Mouse (Mus musculus): ENCODE data around the gene Ttc7.
A peak's percentile ranks its signal among the peaks of the same experiment; 100 is the strongest.

The Ttc7 gene

DNA sequence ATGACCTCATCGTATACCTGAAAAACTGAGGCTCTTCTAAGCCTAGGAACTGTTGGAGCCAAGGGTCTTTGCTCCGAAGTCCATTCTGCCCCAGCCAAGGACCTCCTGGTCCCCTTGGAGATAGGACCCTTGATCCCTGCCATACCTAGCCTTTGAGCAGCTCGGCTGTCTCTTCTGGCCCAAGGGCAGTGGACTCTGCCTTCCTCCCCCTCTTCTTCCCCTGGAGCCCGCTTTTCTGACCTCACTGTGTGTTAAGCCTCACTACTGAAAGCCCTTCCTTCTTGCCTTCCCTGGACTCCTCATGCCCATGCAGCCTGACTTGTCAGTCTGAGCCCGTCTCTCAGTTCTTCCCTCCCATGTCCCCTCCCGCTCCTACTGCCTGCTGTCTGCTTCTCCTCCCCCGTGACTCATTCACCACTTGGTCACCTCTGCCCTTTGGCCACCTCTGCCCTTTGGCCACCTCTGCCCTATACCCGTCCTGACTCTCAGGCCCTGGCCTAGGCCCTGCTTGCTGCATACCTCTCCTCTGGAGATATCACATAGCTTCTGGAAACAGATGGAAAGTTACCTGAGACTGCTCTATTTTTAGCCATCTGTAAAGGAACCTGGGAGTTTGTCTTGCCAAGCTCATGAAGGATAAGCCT lies 60.5 kb downstream of the Ttc7 start:
- no peak for DNase-seq

DNA sequence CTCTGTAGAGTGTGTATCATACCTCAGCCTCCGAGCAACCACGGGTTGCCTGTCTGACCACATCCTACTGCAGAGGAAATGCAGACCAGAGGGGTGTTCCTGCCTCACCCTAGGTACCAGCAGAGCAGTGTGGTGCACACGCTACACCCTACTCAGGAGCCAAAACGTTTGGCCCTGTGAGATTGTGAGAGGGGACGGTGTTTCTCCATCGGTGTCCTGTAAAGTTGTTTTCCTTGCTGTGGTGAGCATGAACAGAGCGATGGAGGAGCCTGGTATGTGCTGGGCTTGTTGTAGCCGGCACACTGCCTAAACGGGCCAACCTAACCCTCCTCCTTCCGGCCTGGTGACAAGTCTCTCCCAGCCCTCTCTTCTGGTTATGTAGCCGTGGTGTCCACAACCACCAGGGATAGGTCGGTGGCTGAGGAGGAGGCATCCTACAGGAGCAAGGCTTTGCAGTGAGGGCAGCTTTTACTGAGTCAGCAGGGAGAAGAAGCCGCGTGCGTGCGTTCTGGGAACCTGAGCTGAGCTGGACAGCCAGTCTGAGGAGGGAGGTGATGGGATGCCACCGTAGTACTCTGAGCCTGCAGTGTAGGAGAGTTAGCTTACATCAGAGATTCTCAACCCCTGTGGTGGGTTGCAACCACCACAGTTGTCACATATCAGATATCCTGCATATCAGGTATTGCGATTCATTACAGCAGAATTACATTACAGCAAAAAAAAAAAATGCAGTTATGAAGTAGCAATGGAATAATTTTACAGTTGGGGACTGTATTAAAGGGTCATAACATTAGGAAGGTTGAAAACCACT lies 62.0 kb downstream of the Ttc7 start:
- peak; percentile 25 to 32 for DNase-seq

DNA sequence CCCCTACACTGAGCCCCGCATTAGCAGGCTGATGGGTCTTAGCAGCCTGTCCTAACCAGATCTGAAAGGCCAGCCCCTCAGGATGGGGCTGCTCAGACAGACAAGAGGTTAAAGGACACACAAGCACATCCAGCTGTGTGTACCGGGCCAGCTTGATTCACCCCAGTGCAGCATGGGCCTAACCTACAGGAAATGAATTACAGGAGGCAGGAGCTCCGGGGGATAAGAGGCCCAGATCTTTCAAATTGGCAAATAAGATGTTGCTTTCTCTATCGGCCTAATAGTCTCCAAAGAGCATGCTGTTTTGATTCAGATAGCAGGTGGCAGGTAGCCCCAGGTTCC lies 62.5 kb downstream of the Ttc7 start:
- no peak for DNase-seq

DNA sequence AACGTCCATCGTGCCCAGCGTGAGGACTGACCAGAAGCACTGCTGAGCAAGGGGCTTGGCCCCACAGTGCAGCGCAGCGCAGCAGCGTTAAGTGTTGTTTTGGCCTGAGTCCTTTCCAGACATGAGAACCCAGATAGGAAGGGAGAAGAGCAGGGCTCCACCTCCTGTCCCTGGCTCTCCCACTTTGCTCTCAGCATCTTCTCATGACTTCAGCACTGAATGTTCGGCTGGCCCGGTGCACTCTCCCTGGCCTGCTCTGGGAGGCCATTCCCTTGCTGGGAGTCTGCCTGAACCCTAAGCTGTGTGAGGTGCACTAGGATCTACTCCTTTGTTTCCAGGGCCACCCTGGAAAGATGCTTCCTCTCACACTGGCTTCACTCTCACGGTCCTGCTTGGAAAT lies 65.7 kb downstream of the Ttc7 start:
- DNase-seq: no peak

DNA sequence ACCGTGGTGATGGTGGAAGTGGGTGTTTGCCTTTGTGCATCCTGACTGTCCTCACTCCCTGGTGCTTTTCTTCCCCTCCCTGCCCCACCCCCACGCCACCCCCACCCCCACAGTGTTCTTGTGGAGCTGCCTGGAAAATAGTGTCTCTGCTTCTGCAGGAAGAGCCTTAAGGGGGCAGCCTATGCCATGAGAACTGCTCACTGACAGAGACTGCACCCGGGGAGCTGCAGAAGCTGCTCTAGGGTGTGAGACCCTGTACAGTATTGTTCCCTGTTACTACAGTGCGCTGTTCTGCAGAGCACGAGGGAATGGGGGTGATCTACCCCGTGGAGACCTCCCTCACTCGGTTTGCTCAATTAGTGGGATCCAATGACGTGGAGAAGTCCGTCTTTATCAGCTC lies 66.4 kb downstream of the Ttc7 start:
- no peak for DNase-seq

DNA sequence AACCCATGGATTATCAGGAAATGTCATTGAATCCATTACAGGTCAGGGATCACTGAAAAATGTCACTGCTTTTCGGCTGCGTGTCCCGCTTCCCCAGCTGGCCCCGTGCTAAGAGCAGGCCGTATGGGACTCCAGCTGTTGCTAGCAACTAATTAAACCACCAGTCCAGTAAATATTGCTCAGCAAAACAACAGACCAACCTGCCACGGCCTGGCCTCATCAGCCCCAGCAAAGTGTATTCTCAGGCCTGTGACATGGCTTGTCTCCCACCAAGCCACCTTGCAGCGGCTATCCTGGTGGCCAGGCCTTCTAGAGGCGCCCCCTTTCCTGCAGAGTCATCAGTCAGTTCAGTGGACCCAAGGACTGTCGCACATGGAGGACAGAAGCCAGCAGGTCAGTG lies 66.9 kb downstream of the Ttc7 start:
- no peak for DNase-seq

DNA sequence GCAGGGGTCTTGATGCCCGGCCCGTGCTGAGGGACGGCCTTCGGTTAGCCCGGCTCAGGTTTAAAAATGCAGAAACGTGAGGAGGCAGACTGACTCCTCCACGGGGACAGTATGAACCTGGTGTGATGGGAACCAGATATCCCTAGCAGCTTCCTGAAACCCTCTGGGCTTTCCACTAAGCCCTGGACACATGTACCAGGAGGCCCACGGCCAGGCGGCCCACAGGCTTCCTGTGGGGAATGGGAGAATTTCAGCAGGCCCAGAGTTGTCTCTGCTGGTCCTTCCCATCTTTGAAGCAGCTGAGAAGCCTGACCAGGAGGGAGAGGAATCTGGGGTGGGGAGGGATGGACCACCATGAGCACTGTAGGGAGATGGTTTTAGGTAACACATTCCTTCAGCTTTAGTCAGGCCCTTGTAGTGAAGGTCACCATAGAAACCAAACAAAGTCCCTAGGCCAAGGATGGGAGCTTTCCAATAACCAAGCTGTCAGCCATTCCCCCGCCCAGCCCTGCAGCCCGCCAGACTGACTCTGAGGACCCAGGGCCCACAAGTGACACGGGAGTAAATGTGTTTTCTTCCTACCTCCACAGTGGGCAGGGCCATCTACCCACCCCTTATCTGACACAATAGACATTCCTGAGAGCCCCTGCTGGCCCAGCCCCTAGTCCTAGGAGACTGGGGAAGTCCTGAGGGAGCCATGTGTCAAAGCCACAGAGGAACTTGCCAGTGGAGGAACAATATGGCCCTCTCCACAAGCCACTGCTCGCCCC lies 68.0 kb downstream of the Ttc7 start:
- DNase-seq: no peak

DNA sequence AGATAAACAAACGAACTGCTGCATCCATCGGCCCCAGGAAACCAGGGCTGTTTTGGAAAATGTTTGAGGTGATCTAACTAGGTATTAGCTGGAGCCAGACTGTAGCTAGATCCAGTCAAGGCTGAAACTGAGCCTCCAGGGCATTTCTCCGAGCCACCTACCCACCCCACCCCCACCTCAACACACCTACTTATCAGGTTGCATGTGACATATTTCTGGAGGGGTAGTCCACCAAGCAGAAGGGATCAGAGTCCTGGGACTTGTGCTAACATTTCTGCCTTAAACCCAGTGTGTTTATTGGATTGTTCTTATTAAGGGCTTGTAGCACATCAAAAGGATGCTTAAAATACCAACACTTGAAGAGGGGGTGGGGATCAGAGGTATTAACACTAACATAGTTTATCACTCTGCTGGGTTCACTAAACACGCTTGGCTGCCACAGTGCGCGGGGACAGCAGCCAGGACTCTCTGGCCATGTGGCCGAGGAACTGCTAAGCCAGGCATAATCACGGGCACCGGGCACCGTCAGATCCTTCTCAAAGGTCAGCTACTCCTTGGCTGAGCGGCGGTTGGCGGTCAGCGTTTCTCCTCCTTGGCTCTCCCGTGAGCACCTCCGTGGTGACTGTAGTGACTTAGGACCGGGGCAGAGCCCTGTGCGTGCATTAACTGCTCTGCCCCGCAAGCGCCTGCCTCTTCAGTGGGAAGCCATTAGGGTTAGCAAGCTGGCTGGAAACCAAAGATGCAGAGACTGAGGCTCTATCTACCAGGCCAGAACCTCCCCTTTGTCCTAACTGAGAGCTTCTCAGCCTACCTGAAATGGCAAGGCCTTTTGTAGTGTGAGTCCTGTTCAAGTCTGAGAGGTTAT lies 68.8 kb downstream of the Ttc7 start:
- no peak for DNase-seq

DNA sequence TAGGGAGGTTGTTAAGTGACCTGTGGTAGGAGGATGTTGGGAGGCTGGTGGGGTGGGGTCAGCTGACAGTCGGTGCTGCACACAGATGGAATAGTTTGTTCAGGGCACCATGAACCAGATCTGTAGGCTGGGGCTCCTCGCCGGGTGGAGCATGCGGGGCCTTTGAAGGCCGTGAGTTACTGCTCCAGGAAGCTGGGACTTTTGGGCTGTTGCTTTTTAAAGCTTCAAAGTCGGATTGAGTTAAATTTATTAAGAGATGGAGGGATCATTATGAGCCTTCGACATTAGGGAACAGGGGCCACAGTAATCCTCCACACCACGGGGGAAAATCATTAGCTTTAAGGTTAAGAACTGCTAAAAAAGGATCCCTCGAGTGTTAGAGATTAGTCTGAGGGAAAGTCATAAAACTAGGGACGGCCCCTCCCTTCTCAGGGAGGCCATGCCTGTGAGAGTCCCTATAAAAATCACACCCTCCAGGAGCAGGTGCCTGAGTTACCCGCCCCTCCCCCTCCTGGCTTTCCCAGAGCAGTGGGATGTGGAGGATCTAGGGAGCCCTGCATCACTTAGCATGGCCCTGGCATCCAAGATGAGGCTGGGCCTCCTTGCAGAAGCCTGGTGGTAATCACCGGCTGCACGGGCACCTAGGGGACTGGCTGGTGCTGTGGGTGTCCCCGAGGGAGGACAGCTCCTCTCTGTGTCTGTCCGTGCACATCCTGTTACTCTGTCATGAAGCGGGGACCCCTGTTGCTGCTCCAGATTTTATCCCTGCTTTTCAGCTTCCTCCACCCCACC lies 69.6 kb downstream of the Ttc7 start:
- DNase-seq: no peak

DNA sequence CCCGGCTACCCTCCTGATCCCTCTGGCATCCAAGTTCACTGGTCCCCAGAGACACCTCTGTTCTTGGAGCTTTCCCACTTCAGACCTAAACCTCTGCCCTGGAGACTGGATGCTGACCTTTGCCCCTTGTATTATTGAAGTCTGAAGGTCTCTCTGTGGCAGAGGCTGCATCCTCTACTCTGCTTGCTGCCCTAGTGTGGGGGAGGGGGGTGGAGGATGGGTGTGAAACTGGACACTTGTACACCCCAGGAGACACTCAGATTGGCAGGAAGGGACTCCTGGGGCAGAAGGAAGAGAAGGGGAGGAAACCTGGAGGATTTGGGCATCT lies 70.2 kb downstream of the Ttc7 start:
- no peak for DNase-seq

DNA sequence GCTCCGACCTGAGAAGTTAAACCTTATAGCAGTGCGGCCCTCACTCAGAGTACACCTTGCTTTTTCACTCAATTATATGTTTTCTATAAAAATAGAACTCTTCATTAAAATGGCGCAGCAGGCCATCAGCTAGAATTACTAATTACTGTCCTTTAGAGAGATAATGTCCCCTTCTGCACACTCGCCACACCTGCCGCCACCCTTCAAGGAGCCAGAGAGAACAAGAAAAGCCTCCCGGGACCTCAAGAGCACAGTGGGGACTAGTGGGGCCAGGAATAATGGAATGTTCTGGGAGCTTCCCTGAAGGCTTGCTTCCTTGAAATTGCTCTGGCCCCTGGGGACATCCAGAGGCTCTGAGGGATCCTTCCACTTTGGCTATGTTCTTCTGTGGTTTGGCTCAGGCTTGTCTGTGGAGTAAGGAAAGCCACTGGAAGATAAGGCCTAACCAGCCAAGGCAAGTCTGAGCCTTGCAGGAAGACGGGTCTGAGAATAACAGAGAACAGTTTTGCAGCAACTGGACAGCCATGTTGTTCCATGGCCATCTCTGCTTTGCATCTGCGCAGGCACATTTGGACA lies 71.1 kb downstream of the Ttc7 start:
- no peak for DNase-seq

DNA sequence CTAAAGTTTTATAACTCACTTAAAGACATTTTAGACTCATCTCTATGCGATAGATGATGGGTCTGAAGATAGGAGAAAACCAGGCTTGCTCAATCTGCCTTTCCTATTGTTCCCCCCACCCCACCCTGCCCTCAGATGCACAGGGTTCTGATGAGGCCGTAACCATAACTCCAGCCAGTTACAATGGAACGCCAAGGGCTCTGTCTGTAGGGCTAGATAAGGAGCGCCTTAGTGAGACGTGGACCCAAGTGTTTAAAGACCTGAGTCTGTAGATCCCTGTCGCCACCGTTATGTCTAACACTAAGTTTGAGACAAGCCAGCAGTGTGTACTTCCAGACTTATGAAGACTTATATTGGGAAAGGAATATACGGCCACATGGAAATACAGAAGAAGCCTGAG lies 72.8 kb downstream of the Ttc7 start:
- DNase-seq: no peak

DNA sequence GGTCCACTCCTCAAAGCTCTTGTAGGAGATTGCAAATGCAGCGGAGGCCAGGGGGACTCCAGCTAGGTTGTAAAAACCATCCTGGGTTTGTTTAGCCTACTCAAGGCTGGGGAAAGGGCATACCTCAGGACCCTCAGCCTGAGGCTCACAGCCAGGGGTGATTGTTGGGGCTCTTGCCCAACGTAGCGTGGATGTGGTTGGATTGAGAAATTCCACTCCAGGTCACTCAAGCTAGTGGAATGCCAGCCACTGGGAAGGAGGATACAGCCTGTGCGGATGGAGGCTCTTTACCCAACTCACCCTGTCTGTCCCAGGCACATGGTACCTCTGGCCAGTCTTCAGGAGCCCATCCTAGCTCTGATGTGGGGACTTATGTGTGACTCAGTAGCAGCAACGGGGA lies 73.6 kb downstream of the Ttc7 start:
- DNase-seq: no peak

DNA sequence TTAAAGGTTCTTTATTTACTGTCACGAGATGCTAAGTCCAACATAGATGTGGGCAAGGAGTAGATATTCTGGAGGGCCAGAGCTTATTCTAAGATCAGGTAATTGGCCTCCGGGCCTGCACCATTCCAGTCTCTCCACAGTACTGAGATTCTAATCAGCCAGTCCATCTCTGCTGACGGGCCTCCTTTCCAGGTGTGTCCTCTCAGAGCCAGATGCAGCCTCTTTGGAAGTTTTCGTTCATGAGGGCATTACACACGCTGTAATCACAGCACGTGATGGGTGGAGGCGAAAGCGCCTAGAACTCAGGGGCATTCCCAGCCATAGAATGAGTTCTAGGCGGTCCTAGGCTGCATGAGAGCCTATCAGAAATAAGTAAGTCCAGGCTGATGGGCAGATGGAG lies 74.8 kb downstream of the Ttc7 start:
- DNase-seq: no peak

DNA sequence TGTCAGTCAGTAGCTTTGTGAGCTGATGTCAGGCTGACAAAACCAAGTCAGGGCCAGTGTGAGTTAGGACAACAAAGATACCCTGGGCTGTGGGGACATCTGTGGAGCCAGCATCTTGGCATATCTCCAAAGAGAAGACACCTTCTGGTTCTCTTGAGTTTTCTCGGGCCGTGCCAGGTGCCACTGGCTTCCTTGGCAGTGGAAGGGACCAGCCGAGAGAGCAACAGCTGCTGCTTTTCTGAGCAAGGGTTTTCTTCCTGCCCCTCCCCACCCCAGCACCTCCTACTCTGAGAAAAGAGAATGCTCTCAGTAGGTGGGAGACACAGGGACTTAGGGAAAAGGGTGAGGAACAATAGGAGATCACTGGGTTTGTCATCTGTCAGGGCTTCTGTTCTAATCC lies 78.4 kb downstream of the Ttc7 start:
- no peak for DNase-seq

DNA sequence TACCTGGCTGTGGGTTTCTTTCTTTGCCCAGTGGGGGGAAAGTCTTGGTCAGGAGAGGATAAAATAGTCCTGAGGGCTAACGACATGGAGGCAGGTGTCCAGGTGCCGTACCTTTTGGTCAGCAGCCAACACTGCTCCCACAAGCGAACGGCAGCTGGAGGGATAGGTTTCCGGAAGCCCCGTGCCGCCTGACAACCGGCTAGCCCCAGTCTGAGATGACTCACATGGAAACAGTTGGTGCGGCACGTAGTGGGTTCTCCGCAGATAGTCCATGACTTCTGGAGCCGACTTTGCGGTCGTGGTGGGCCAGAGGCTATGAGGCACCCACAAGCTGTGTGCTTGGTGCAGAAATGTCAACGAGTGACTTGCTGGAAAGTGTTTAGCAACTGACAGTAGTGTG lies 81.4 kb downstream of the Ttc7 start:
- no peak for DNase-seq

DNA sequence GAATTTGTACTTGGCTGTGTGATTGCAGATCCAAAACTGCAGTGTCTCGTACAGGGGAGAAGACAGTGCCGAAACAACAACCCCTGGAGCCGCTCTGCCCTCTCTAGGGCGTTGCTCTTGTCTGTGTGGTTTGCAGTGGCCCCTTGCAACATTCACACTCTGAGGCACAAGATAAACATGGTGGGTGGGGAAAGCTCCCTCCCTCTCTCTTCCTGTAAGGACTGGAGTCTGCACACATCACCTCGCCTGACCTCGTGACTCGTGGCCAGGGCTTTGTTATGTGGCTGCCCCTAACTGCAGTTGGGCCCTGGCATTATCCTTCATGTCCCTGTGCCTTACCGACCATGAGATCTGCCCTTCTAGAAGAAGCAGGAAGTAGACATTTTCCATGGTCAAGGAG lies 82.6 kb downstream of the Ttc7 start:
- no peak for DNase-seq

DNA sequence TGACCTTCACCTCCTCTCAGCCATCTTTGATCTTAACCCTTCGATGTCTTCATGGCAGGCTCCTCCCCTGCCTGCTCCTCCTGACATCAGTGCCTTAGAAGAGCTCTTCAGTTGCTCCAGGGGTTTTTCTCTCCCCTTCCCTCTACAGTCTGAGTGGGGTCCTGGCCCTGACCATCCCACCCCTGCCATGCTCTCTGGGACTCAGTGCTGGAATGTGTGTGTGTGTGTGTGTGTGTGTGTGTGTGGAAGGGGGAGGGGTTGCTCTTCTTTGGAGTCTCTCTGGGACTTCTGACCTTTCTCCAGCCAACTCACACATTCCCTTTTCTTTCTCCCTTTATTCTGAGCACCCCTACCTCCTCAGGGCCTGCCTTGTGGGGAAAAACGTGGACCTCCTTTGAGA lies 83.8 kb downstream of the Ttc7 start:
- DNase-seq: no peak

DNA sequence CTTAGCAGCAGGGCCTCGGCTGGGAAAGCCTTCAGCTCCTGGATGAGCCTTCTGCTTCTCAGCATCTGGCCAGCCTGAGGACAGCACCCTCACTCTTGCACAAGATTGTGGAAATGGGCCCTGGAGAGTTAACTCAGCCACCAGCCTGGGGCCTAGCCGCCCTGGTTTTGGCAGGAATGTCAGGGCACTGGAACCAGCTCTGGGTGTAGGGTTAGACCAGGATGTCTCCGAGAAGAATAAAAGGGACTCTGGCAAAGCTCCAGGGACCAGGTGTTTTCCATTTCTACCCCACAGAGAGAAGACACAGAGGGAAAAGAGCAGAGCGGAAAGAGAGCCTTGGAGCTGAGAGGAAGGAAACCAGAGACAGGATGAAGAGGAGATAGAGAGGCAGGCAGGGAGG lies 84.5 kb downstream of the Ttc7 start:
- no peak for DNase-seq

DNA sequence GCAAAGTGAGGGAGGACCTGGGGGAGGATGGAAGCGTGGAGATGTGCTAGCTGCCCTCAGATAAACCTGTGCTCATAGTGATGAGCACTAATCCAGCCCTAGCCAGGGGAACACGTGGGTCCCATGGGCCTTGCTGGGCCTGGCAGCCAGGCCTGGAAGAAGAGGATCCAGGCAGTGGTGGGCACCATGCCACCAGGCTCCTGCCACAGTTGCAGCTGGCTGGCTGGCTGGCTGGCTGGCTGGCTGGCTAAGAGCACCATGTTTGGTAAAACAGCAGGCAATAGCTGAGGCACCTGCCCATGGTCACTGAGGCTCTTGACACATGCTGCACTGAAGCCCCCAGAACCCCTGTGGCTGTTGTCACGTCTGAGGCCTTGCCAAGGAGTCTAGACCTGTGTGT lies 85.0 kb downstream of the Ttc7 start:
- no peak for DNase-seq

DNA sequence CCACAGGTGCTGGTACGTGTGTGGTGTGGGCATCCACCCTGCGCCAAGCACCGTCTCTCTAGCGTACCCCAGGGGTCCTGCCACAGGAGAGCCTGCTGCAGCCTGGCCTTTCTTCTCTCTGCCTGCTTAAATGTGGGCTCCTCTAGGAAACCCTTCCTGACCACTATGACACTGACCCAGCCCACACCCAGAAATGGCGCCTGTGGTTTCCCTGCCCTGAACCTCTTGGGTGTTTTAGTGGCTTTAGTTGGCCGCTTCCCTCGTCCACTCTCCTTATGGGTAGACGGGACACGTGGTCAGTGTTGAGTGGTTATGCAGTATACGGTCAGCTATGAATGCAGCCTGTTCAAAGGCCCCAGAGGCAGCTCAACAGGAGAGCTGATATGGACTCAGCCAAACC lies 85.8 kb downstream of the Ttc7 start:
- no peak for DNase-seq

DNA sequence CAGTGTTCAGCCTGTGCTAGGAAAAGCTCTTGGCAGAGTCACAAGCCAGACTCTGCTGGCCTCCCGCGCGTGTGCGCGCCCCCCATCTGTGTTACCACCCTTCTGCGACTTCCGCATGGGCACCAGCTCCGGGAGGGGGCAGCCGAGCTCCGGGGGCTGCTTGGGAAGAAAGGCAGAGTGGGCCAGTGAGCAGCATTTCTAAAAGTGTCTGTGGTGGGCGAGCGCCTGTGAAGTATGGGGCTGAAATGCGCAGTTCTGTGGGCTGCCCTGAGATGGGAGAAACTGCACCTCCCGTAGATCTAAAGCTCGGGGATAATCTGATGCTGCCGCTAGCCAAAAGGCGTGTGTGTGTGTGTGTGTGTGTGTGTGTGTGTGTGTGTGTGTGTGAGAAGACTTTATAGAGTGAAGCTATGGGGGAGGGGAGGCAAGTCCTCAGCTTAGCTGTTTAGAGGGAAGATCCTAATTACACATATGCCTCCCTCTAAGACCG lies 86.6 kb downstream of the Ttc7 start:
- DNase-seq: no peak

Measured in spleen, adult 18-20 months (tissue).